Mouse (Mus musculus) subcutaneous adipose tissue, adult 2 months (tissue): ENCODE measurements around the gene Apeh. TPM values are rescaled to one million over a fixed set of nuclear protein-coding genes. Genes with fewer than 3 reads are reported as not detected.

ENCODE experiments used
- polyA plus RNA-seq: library from polyadenylated mRNA; depleted of rRNA; stranded (reverse); fragments of >200 nt; gene quantifications from 2 replicates; pipeline ENCODE4 v1.2.3, GENCODE M21; 2012; ENCODE audit warnings: low replicate concordance; rRNA removed

Apeh gene
- polyA plus RNA-seq: 101 and 116 TPM in 2 replicates

DNA sequence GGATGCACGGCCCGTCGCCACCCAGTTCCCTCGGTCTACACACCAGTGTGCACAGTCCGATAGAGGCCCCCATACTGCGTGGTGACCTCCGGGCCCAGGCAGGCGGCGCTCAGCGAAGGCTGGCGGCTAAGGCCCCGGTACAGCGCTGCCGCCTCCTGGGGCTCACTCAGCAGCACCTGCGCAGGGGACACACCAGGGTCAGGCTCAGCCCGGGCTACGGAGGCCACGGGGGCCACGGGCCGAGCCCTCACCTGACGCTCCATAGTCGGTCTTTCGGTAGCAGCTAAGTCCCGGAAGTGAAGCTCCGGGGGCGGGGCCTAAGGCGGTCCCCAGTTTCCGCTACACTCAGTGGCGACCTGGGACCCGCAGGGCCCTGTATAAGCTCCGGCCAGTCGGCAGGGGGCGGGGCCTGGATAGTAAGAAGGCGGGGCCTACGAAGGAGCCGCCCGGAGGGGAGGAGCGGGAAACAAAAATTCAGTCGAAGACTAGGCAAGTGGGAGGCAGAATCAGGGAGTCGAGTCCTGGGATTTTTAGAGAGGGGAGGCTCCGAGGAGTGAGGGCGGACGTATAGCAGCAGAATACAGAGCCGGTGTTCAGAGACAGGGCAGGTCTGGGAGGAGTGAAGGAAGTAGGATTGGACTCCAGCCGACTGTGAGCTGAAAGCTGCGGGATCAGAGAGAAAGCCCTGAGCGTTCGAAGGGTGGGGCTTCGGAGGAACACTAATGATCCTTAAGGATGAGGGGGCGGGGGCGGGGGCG, at the start of gene Apeh:
Apeh (minus strand) TSS at position 423 of the 758 bp plus-strand sequence.

DNA sequence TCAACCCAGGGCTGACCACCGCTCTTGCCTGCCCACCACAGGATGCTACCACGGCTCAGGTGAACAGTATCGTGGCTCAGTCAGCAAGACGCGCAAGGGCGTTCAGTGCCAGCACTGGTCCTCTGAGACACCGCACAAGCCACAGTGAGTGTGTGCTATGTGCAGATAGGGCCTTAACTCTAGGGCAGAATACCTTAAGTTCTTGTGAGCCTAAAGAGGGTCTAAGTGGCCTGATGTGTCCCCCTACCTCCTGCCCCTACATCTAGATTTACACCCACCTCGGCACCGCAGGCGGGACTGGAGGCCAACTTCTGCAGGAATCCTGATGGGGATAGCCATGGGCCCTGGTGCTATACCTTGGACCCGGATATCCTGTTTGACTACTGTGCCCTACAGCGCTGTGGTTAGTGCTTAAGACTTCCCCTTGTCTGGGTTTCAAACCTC, 11.4 kb downstream of the Apeh start, which contains the start of gene Rnf123:
Rnf123 (minus strand) TSS at position 359 of the 444 bp plus-strand sequence.

DNA sequence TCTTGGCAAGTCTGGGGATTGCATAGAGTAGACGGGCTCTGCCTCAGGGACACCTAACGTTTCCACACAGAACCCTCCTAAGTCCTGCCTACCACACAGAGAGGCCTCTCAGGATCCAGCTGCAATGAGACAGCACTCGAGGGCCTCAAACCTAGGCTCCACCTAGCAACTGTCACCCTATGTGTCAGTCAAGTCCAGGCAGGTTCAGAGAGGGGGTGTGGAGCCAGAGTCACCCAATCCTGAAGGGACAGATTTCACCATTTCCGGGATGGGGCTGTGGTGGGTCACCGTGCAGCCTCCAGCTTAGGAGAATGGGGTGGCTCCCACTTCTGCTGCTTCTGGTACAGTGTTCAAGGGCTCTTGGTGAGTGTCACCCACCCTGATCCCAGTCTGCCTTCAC, 14.2 kb downstream of the Apeh start, which contains the start of gene Mst1:
Mst1 (plus strand) TSS at position 269 of the 400 bp plus-strand sequence.

DNA sequence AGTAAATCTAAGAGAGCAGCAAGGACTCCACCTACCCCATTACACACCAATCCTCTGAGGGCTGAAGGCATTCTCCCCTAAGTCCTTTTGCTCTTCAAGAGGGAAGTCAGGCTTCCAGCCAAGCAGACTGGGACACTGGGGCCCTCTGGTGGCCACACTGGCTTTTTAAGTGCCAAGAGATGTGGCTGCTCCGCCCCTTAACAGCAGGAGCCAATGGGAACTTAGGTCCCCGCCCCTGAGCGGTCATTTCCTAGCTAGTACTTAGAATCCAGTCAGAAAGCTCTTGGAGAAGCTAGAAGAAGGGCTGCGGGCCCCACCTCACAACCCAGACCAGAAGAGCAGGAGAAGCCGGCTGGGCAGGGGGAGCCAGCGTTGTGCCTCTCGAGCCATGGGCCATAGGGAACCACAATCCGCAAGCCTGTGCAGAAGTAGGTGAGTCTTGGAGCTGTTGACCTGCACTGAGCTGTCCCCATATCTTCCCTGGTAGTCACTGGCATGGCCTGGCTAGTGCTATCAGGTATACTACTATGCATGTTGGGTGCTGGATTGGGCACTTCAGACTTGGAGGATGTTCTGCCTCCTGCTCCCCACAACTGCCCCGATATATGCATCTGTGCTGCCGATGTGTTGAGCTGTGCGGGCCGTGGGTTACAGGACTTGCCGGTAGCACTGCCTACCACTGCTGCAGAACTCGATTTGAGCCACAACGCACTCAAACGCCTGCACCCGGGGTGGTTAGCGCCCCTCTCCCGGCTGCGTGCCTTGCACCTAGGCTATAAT, 41.3 kb downstream of the Apeh start, which contains the start of gene Amigo3:
Amigo3 (plus strand) TSS at position 275 of the 780 bp plus-strand sequence.

DNA sequence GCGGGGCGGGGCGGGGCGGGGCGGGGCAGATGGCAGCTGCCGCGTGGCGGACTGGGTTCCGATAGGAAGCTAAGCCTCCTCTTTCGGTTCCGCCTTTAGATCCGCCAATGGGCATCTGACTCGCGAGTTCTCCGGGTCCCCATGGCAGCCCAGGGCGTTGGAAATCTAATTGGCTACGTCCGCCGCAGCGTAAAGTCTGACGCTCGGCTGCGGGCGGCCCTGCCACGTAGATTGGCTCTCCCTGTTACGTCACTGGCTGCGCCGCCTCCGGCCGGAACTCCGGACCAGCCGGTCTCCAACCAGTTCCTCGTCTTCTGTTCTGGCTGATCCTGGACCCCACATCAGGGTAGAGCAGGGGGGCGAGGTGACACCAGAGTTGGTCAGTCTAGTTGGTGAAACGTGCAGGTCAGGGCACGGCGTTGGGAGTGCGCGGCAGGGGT, 45.4 kb downstream of the Apeh start, which contains the start of gene Gmppb:
Gmppb (plus strand) TSS at position 227 of the 440 bp plus-strand sequence.

Other genes with a start within 250 kb of the Apeh start
- gene Rbm6, start 221.4 kb downstream of the Apeh start, polyA plus RNA-seq: 18.7 and 23.9 TPM in 2 replicates
- 30.6 and 32.7 TPM in 2 replicates for gene Mon1a, start 206.5 kb downstream of the Apeh start, polyA plus RNA-seq
- gene Mst1r, start 187.7 kb downstream of the Apeh start, polyA plus RNA-seq: 57.1 and 88.7 TPM in 2 replicates
- not detected in 2 replicates for gene Actl11, start 166.1 kb downstream of the Apeh start, polyA plus RNA-seq
- 0.09 and 0.46 TPM in 2 replicates for gene Camkv, start 158.9 kb downstream of the Apeh start, polyA plus RNA-seq
- 0.72 and 3.4 TPM in 2 replicates for gene Traip, start 144.5 kb downstream of the Apeh start, polyA plus RNA-seq
- 105 and 115 TPM in 2 replicates for gene Uba7, start 119.1 kb downstream of the Apeh start, polyA plus RNA-seq
- 0.62 and 0.89 TPM in 2 replicates for gene Gm20661, start 111.5 kb downstream of the Apeh start, polyA plus RNA-seq
- gene Inka1, start 108.7 kb downstream of the Apeh start, polyA plus RNA-seq: 26.8 and 39.6 TPM in 2 replicates
- gene Cdhr4, start 102.1 kb downstream of the Apeh start, polyA plus RNA-seq: 4.5 and 5.0 TPM in 2 replicates
- gene Gm20662, start 98.3 kb downstream of the Apeh start, polyA plus RNA-seq: 1.8 and 3.5 TPM in 2 replicates
- 90.9 and 136 TPM in 2 replicates for gene Ip6k1, start 92.1 kb downstream of the Apeh start, polyA plus RNA-seq
- 19.6 and 29.3 TPM in 2 replicates for gene Gmppb, start 45.4 kb downstream of the Apeh start, polyA plus RNA-seq
- 2.5 and 4.7 TPM in 2 replicates for gene Amigo3, start 41.4 kb downstream of the Apeh start, polyA plus RNA-seq
- gene Mst1, start 14.2 kb downstream of the Apeh start, polyA plus RNA-seq: 0.21 and 0.37 TPM in 2 replicates
- gene Rnf123, start 11.3 kb downstream of the Apeh start, polyA plus RNA-seq: 81.1 and 94.8 TPM in 2 replicates
- gene Bsn, start 95.8 kb upstream of the Apeh start, polyA plus RNA-seq: 0.29 and 1.1 TPM in 2 replicates
- 65.0 and 108 TPM in 2 replicates for gene Dag1, start 169.4 kb upstream of the Apeh start, polyA plus RNA-seq
- 32.6 and 34.7 TPM in 2 replicates for gene Nicn1, start 195.8 kb upstream of the Apeh start, polyA plus RNA-seq
- 6.7 and 22.0 TPM in 2 replicates for gene Amt, start 202.2 kb upstream of the Apeh start, polyA plus RNA-seq
- gene Rhoa, start 211.5 kb upstream of the Apeh start, polyA plus RNA-seq: 192 and 239 TPM in 2 replicates
- 59.0 and 105 TPM in 2 replicates for gene Tcta, start 211.6 kb upstream of the Apeh start, polyA plus RNA-seq
- gene Gpx1, start 244.3 kb upstream of the Apeh start, polyA plus RNA-seq: 1,212 and 1,799 TPM in 2 replicates